Mouse (Mus musculus): ENCODE measurements around the gene Ssr2.
"Not testable (repeated sequence)": the region's sequence is repeated elsewhere in the genome, so short reads cannot be mapped to it uniquely, and the experiment has no call there.

The Ssr2 gene

DNA sequence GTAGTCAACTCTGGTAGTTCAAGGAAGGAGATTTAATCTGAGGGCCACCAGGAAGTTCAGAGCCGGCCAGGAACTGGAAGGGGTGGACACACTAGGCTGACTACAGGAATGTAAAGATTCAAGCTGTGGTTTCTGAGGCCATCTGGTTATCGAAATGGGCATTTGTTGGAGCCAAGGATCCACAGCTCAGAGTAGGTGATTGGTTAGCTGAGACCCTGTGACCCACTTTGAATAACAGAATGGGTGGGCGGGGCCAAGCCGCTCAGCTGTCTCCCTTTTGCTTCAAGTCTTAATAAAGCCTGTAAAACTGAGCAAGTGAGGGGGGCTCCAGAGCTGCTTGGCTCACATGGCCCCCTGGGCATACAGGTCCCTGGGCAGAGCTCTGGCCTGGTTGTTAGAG lies 13.7 kb upstream of the Ssr2 start:
- intact Hi-C loops (cut with DNase I): no loop called here

- intact Hi-C loops (cut with DNase I): no loop called here
Measured at GRCm38 (mm10) chr3:88563442-88563841, 12.2 kb upstream of the Ssr2 start.

GRCm38 (mm10) chr3:88563966-88564365 lies 11.7 kb upstream of the Ssr2 start:
- intact Hi-C loops (cut with DNase I): no loop called here

- intact Hi-C loops (cut with DNase I): no loop called here
Measured at GRCm38 (mm10) chr3:88566116-88566515, 9.6 kb upstream of the Ssr2 start.

DNA sequence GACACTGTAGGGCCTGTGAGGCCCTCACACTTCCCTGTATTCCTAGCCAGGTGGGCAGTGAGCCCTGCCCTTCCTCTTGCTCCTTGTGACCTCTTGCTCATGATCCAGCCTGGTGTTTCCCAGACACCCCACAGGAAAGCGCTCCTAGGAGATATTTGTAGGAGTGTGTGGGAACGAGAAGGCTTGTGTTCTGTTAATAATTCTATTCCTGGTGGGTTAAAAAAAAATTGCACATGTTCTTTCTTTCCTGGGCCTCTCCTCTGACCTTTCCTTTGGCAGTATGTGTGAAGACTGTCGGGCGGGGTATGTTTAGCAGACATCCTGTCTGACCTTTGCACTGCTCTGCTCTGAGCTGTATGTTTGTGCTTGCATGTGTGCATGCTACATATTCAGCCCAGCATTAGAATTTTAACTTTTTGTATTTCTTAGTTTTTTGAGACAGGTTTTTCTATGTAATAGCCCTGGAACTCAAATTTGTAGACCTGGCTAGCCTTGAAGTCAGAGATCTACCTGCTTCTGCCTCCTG lies 9.1 kb upstream of the Ssr2 start:
- intact Hi-C loops (cut with DNase I): no loop called here

- intact Hi-C loops (cut with DNase I): no loop called here
Measured at GRCm38 (mm10) chr3:88567892-88568291, 7.8 kb upstream of the Ssr2 start.

GRCm38 (mm10) chr3:88568615-88569014 lies 7.1 kb upstream of the Ssr2 start:
- intact Hi-C loops (cut with DNase I): no loop called here

DNA sequence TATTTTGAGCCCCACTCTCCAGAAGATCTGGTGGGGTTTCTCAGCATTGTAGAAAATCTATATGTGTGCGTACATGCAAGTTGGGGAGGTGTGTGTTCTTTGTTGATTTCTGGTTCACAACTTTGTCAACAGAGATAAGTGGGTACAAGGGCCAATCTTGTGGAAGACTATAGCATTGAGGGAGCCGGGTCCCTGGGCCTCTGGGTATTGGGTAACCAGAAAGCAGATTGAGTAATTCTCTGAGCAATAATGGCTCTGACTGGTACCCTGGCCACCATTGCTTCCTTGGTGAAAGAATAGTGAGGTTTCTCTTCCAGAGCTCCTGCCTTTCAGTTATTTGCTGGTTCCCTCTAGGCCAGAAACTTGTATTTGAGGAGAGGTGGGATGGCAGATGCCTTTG lies 6.6 kb upstream of the Ssr2 start:
- intact Hi-C loops (cut with DNase I): no loop called here

GRCm38 (mm10) chr3:88569694-88570093 lies 6.0 kb upstream of the Ssr2 start:
- intact Hi-C loops (cut with DNase I): no loop called here

DNA sequence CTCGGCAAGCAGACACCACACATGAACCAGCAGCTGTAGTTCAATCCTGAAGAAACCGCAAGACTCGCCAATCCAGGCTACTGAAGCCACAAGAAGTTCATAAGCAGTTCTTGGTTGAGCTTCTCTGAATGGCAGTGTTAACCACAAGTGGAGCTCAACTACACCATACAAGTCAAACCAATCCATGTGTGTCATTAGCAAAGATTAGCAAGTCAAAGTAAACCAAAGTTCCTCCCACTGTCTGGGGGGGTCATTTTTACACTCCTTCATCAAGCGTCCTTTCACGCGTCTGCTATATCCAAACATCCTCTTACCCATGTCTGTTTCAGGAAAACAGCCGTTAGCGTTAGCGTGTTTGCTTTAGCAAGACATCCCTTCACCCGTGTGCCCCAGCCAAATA lies 5.3 kb upstream of the Ssr2 start:
- intact Hi-C loops (cut with DNase I): no loop called here

GRCm38 (mm10) chr3:88571856-88572255 lies 3.8 kb upstream of the Ssr2 start:
- intact Hi-C loops (cut with DNase I): no loop called here

DNA sequence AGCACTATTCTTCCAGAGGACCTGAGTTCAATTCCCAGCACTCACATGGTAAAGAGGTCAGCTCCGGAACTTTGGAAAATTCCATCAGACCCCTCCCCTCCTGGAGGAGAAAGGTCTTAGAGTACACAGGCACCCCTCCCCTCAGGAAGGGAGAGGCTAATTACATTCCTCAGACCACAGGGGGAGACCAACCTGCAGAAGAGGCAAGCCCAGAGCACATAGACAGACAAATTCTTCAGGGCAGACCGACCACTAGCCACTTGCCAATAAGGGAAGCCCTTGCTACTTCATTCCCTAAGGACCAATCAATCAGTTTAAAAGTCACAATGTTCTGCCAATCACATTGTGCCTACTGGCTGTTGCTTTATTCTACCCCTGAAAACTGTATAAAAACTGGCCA lies 2.8 kb upstream of the Ssr2 start:
- intact Hi-C loops (cut with DNase I): no loop called here

DNA sequence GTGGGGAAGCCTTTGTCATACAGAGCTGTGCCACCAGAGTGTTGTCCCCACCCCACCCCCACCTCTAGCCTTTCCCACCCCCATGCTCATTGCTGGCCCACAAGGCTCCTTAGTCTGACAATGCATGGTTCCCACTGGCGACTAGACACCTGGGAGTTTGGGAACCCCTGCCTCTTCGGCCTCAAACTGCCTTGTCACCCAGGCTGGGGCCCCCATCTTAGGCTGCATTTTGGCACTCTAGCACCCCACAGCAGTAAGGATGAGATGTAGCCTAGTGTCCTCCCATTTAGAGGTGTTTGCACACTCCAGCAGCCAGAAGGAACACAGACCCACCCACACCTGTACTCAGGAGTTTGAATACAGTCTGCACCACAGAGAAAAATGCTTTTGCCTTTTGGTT lies 1.9 kb upstream of the Ssr2 start:
- intact Hi-C loops (cut with DNase I): no loop called here

DNA sequence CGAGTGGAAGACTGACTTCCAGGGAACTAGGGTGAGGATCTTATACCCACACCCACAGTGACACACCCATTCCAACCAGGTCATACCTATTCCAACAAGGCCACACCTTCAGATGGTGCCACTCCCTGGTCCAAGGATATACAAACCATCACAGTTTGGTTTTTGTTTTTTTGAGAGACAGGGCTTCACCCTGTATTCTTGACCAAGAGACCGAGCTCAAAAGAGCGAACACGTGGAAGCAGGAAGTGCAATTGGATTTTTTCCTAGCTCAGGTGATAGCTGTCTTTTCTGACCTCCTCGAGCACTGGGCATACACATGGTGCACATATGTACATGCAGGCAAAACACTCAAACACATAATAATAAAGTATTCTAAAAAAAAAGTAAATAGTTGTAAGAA lies 2.2 kb downstream of the Ssr2 start:
- intact Hi-C loops (cut with DNase I): not testable (repeated sequence)

GRCm38 (mm10) chr3:88578498-88579424 lies 3.1 kb downstream of the Ssr2 start:
- intact Hi-C loops (cut with DNase I): no loop called here

- intact Hi-C loops (cut with DNase I): no loop called here
Measured at GRCm38 (mm10) chr3:88579454-88580117, 3.9 kb downstream of the Ssr2 start.

DNA sequence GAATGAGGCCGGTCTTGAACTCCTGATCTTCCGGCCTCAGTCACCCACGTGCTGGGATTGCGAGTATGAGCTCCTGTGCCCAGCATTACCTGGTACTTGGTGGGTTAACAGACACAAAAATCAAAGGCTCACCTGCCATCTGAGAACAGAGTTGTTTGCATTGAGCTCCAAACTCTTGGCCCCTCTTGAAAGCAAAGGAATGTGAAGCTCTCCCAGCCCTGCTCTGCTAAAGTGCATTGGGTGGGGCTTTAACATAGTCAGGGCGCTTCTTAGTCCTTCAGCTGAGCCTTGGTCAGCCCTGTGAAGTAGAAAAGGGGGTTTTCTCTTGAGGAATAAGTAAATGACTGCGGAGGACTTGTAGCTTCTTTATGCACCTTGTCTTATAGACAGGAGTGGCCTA lies 10.1 kb downstream of the Ssr2 start:
- intact Hi-C loops (cut with DNase I): no loop called here

- intact Hi-C loops (cut with DNase I): no loop called here
Measured at GRCm38 (mm10) chr3:88586640-88587039, 11.0 kb downstream of the Ssr2 start.

- intact Hi-C loops (cut with DNase I): loop anchor here (10.0 kb wide), 1 partner anchor 155 kb away; no protein-coding TSS in a partner anchor
Measured at GRCm38 (mm10) chr3:88590246-88590645, 14.6 kb downstream of the Ssr2 start.

DNA sequence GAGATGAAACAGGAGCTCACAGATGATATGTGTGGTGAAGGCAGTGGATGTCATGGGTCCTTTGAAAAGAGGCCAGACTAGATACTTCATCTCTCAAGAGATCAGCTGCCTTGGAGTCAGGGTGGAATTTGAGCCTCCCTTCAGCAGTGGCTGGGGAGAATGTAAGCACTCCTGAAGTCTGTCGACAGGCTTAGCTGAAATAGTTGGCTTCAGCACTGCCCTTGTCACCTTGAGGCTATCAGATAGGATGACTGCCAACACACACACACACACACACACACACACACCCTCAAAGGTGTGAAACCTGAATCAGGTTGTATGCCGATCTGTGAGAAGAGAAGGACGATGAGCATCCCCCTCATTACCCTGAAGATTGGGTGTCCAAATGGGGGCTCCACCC lies 15.4 kb downstream of the Ssr2 start:
- intact Hi-C loops (cut with DNase I): loop anchor here (10.0 kb wide), 1 partner anchor 154 kb away; no protein-coding TSS in a partner anchor

GRCm38 (mm10) chr3:88591950-88592731 lies 16.5 kb downstream of the Ssr2 start:
- intact Hi-C loops (cut with DNase I): loop anchor here (10.0 kb wide), 1 partner anchor 153 kb away; no protein-coding TSS in a partner anchor

Measured in adrenal gland (tissue).